Mouse (Mus musculus): Measurements from ENCODE around the gene Ptx3.

- TF ChIP-seq CTCF (IDR thresholded peaks at IDR 0.05; ENCODE audit: extremely low read depth, insufficient read length, insufficient replicate concordance, low read depth, low read length) (no peak), POLR2A (IDR thresholded peaks at IDR 0.05; ENCODE audit: low read depth, low read length) (no peak)
Observed at GRCm38 (mm10) chr3:66262319-66262718, 42.6 kb downstream of the Ptx3 start.
